Mouse (Mus musculus) fat pad, adult 2 months (tissue): ENCODE results near the gene Zfp750.

Source experiments
- DNase-seq: peaks from one replicate; pipeline ENCODE4 v3.0.0-alpha.2; 2011; ENCODE audit warnings: low read depth, low spot score; ENCODE audit errors: extremely low read depth

Zfp750 gene

DNA sequence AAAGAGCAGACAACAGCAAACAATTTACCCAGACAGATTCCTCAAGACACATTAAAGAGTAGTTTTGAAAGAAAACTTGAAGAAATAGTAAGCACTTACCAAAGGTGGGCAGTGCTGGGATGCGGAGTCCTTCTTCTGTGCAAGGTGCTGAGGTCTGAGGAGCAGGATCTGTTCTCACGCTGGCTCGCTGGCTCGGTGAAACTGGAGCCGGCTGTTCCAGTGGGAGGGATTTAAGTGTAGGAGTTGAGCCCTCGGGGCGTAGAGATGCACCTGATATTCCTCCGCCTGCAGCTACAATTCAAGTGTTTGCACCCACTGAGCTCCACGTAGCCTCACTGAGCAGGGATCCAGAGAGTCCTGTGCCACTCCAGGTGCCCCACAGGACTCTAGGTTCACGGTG lies at the start of gene Zfp750:
Gene Zfp750 (minus strand): TSS at position 203 of the 400 bp plus-strand sequence.
- no peak for DNase-seq

DNA sequence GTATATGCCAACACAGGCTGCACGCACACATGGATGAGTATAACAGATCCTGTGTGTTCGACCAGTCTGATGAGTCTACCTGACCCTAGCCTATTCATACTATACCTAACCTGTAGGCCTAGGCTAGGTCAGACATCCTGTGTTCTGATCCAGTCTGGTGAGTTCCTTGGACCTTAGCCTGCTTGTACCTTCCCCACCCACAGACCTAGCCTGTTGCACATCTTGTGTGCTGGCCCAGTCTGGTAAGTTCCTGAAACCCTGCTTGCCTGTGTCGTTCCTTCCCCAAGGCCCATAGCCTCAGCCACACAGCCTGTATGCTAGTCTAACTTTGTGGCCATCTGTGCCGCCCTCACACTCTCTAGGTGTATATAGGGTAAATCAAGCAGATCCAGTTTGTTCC lies 45.1 kb upstream of the Zfp750 start:
- DNase-seq = peak; percentile 58

DNA sequence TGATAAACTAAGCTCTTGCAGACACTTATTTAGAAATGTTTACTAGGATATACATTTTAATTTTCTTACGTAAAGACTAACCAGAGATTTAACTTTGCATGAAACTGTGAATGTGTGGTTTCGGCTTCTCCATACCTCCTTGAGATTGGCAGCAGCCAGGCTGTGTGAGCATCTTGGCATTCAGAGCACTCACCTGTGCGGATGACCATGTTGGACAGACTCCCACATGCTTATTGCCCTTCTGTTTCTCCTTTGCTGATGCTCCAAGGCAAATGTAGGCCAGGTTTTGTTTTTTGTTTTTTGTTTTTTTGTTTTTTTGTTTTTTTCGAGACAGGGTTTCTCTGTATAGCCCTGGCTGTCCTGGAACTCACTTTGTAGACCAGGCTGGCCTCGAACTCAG lies 44.2 kb upstream of the Zfp750 start:
- DNase-seq = no peak

DNA sequence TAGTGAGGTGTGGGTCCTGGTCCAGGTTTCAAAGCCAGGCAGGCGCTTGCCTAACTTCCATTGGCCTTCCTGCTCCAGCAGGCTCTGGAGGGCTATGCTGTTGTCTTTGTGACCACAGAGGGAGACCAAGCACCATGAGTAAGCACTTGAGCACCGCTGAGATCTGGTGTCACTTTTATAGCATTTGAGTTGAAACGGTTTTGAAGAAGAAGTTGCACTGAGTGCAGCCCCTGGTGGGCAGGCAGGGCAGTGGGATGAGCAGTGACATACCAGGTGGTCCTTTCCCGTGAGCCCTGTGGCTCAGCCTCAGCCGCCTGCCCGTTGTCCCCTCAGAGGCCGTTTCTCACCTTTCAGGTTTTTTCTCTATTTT lies 41.1 kb upstream of the Zfp750 start:
- no peak for DNase-seq

DNA sequence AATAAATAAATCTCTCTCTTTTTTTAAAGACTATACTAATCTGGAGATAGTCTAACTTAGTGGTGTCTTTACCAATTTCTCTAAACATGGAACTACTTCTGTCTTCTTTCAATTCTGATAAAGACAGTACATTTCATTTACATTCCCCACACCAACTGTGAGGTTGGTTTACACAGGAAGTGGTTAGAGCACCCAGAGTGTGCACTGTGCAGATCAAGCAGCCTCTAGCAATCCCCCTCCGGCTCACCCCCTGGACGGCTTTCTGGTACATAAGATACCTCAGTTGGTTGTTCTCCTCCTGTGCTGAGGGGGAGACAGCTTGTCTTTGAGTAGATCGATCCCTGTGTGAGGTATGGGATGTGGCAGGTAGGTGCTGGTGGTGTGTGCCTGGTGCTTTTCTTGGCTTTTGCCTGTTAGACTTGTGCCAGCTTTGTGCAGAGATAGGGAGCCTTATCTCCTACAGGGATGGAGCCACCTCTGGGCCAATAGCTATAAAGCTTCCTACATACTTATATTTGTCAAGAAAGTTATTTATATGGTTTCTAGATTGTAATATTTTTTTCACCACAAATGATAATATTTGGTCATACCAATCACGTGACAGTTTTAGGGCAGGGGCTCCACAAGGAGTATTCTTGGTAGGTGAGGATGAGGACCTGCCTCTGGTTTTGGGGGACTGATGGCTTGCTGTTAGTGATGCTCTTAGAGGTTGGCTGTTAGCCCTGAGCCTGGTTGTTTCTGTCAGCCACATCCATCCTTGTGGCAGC lies 40.6 kb upstream of the Zfp750 start:
- DNase-seq = no peak

DNA sequence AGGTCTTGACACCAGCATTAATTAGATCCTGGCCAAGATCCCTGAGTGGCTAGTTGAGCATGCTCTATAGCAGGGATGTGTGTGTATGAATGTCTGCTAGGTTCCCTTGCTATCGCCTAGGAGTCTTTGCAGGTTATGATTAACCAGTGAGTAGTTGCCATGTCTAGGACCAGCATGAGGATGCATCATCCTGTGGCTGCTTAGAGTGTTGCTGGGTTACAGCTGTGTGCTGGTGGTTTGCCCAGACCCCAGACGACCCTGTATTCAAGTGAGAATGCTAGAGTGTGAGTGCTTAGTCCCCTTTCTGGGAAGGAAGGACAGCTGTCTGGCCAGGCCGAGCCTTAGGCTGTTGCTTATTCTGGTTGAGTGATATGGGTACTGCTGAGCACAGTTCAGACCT lies 39.4 kb upstream of the Zfp750 start:
- no peak for DNase-seq

DNA sequence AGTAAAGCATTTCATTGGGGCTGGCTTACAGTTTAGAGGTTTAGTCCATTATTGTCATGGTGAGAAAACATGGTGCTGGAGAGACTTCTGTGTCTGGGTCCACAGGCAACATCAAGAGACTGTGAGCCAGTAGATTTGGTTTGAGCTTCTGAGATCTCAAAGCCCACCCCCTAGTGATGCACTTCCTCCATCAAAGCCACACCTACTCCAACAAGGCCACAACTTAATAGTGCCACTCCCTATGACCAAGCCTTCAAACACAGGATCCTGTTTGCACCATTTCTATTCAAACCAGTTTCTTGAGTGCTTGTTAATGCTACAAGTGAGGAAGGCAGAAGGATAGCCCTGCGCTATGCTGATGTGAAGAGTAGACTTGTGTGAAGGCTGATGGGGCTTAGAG lies 38.8 kb upstream of the Zfp750 start:
- no peak for DNase-seq

DNA sequence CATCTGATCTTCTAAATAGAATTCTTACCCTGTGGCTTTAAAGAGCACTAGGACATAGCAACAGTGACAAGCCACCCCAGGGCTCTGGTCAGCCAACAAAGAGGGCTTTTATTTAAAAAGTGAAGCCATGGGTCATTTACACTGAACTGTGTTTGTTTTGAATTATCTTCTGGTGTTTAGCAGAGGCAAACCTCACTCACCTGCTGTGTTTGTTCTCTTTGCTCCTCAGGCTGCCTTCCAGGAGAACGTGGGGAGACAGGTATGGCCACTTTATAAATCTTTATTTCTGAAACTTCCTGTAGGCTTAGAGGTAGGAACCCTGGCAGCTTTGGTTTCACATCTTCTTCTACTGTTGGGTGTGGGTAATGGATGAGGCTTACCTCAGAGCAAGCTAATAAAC lies 37.6 kb upstream of the Zfp750 start:
- DNase-seq = no peak

DNA sequence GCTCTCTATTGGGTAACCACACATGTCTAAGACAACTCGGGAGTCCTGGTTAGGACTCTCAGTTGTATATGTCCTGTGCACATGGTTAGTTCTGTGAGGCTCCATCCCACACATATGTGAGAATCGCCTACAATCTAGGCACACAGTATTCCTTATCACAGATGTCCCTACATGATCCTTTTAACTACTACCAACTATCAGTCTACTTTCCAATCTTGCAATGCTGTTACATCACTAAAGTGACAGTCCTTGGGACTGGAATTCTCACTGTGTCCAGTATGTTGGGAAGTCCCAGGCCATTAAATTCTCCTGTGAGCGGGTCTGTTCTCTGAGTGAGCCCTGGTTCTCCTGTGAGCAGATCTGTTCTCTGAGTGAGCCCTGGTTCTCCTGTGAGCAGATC lies 34.3 kb upstream of the Zfp750 start:
- DNase-seq = no peak

DNA sequence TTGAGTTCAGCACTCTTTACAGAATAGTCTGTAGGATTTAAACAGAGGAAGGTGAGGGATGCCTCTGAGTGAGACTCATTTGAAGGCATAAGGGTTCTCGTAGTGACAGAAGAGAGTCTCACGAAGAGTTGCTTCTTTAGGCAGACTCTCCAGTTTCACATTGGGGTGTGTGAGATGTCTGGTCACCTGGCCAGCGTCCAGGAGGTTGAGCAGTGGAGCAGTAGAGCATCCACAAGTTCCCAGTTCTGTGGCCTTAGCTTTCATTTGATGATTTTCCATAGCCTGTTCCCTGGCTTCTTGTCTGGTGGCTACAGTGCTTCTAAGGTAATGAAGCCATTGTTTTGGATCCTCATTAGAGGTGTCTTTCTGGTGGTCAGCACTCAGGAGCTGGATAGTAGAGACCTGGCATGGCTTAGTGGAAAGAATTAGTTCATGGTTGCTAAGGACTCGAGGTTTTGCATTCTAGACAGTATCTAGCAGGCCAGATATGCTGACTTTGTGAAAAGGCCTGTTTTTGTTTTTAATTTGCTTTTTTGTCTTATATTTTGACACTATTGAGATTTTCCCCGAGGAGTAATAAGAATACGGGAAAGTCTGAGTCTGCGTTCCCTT lies 33.8 kb upstream of the Zfp750 start:
- no peak for DNase-seq

DNA sequence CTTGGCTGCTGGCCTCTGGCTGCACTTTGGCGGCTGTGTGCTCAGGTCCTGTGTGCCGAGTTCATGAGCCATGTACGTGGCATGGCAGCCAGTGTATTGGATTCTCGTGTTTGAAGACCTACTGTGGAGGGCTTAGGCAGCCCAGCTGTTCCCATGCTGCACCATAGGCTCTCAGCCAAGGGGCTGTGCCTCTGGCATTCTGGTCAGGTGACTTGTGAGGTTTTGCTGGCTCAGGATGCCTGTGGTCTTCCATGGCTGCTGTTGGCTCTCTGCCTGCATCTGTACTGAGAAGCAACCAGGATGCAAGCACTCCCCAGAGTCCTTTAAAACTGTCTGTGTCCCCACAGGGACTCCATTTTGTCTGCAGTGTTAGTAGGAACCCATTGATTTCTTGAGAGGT lies 33.0 kb upstream of the Zfp750 start:
- no peak for DNase-seq

DNA sequence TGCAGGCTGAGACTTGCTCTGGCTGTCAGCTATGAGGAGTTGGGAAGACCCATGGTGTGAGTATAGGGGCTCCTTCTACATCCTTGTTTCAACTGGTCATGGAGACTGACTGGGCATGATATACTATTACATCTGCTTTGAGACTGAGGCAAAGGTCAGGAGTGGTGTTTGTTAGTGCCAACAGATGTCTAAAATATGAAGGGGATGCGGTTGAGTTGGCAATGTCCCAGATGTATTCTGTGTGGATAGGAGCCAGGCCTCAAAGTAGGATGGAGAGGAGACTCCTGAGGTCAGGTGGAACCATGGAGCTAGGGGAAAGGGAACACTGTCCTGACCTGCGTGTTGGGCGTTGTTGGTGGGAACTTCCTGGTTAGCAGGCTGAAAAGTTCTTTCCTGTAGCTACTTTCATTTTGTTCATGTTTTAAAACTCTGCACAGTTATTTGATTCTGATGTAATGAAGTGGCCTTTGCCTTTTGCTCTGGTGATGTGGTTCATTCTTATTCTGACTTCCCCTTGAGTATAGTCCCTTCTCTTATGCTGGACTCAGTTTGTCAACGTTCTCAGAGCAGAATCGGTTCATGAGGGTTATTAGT lies 32.2 kb upstream of the Zfp750 start:
- no peak for DNase-seq

DNA sequence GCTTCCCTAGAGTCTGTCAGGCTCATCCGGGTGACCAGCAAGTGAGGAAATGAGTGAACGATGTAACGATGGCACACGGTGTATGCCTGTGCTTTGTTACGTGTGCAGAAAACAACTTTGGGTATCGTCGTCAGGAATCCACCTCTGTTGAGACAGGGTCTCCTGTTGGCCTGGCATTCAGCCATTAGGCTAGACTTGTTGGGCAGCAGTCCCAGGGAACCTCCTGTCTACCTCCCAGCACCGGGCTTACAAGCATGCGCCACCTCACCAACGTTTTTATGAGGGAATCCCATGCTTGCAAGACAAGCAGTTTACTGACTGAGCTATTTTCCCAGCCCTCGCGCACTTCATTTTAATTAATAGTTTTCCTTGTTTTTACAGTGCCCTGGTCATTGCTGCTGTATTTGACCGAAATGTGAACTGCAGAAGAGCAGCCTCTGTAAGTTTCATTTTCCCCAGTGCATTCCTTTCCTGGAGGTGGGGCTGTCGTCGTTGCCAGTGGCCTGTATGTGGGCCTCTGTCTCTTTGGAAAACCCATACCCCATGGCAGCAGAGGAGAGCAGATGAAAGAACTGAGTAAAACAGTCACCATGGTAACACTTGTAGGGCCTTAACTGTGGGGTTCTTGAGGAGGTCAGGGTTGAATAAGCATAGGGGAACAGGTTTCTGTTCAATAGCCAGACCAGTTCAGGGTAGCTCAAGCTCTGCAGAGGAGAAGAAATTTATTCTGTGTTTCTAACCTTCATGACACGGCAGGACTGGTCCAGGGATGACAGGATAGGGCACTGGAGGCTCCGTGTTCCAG lies 30.9 kb upstream of the Zfp750 start:
- no peak for DNase-seq

DNA sequence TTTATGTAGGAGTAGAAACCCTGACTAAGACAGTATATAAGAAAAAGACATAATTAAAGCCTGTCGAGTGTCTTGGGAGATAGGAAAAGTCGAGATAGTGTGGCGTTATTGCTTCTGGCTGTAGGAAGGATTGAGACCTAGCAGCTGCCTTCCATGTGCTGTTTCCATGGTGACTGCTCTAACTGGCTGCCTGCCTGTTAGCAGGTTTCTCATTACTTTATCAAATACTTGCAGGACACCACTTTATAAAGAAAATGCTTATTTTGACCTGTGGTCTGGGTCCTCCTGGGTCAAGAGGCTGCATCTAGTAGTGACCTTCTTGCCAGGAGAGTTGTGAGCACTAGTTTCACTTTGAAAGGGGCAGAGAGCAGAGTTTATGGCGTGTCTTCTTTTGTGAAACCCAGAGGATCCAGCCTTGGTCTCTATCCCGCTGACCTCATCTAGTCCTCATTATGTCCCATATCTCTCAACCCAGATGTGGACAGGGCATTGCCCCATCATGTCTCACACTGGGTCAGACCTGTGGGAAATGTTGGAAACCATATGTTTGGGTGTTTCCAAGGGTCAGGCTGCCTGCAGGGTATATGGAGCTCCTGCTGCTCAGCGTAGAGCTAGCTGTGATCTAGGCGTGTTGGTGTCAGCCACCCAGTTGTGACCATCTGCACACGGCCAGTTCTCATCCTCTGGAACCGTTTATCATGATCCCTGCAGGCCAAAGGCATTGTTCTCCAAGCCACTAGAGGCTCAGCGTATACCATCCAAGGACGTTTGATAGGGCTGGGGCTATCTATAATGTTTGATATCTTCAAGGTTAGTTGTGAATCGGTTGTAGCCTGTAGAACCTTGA lies 30.1 kb upstream of the Zfp750 start:
- DNase-seq = no peak

DNA sequence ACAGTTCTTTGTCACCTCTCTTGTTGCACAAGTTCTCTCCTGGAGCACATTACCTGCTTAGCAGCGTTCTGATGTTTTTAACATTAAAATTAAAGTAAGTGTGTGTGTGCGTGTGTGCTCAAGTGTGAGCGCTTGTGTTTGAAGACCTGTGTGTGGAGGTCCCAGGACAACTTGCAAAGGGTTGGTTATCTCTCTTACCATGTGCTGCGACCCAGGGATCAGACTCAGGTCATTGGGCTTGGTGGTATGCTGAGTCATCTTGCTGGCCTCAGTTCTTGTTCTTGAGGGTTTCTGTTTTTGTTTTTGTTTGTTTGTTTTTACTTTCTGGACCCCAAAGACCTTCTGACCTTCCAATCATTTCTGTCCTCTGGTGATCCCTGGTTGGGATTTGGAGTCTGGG lies 28.8 kb upstream of the Zfp750 start:
- DNase-seq = no peak

DNA sequence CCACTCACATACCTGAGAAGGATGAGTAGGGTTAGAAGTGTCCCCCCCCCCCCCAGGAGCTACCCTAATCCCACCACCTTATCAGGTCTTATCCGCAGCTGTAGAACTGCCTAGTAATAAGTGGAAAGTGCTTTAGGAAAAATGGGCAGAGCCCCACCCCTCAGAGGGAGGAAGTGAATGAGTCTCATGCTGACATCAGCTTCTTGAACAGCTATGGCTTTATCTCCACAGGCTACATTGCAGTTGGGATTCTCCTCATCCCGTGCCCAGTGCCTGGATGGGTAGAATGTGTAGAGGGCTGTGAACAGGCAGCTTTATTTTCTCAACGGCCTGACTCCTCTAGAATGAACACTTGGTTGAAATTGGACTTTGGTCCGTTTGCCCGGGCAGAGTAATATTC lies 28.1 kb upstream of the Zfp750 start:
- DNase-seq = no peak

DNA sequence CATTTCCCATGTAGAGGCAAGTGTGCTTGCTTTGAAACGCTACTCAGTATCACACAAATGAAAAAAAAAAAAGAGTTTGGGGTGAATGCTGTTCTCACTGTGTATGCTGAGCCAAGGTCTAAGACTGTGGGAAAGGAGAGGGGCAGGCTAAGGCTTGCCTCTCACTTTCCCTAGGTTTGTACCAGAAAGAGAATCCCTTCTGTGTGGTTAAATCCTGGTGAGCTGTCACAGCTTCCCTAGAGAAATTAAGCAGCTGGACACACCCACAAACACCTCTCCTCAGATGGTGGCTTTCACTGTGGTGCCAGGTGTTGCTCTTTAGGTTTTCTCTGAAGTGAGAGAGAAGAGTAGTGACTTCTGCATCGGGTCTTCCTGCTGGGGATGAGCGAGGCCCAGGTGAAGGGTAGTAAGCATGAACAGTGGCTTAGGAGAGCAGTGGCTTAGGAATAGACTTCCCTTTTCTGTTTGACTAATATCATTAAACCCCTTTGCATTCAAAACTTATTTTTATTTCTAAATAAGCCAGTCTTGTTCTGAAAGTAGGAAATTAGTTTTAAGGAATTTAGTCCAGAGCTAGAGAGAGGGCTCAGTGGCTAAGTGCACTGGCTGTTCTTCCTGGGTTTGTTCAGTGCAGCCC lies 26.4 kb upstream of the Zfp750 start:
- DNase-seq = no peak

DNA sequence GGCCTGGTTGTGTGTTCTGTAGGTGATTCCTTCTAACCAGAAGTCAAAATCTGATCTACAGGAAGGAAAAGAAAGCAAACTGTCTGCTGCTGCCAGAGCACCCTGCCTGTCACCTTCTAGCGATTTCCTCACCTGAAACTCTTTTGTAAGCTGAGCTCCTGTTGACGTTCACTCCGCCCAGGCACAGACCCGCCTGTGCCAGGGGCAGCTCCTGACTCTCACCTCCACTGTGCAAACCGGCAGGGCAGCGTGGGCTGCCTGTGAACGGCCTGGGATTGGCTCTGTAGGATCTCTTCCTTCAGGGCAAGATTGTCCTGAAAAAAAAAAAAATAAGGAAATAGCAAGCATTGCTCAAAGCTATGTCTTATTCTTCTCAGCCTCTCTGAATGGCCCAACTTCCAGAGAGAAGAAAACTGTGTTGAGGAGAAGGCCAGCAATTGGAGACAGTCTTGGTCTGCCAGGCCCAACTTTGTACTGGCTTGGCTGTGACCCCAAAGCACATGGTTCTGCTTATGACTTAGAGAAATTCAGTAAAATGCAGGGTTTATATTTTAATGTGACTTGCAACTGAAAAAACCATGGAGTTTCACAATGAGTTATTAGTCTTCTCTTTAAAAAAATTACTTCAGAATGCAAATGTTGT lies 25.7 kb upstream of the Zfp750 start:
- DNase-seq = peak; percentile 91

DNA sequence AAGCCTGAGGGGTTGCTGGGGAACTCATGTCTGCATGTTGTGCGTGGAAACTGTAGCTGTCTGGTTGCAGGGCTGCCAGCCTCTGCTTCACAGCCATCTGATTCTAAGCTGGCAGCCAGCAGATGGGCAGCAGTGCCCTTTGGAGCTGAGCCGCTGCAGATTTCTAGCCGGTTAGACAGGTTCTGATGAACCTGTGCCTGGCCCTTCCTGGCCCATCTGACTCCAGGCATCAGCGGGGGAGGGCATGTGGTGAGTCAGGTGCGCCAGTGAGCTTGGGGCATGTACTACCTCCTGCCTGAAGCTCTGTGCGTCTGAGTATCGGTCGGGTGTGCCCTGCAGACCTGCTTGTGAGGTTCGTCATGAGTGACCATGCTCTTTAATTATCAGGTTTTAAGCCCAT lies 24.8 kb upstream of the Zfp750 start:
- peak; percentile 84 for DNase-seq

DNA sequence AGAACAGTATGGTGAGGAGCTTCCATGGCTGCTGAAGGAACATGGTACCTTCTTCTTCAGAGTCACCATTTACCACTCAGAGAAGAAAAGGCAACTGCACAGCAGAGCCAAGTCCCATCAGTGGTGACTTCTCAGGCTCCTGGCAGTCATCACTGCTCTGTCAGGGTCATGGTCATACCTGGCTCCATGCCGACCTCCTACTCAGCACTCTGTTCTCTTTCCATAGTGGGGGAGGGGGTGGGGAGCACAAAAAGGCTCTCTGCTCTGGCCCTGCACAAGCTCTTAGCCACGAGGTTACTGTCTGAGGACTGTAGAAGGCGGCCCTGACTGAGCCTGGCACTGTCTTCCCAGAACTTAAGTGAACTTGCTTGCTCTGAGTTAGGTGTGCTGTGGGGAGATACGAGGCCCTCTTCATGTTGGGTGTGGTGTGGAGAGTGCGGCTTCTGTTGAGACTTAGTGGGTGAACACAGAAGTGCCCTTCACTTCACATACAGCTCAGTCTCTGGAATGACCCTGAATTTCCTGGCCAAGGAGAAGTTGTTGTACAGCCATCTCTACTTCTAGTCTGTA lies 24.2 kb upstream of the Zfp750 start:
- no peak for DNase-seq
